Comparison of ENCODE assay signal across 9 mouse cellular contexts in the genomic region with DNA sequence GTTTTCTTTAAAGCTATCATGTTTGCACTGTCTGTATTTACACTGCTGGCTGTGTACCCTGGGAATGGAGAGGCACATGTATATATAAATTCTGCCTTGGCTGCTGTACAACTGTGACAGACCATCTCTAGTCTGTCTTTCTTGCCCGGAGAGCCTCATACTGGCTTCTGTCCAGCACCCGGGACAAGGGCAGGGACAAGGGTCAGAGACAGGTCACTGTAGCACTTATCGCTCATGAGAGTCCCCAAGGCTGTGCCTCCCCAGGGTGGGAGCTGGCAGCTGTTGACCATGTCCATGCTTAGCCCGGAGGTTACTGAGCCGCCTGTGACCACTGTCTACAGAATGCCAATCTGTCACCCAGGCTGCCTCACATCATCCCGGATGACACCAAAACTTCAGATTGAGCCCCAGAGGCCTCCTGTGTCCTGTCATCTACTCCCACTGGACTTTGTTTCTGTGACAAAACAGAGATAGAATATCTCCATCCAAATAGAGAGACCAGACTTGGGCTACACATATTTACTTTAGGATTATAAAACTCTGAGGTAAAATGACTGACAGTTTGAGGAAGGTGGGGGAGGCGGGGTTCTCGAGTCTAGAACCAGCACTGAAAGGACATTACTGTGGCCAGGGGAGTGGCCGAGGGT. TPM values are rescaled to one million over a fixed set of nuclear protein-coding genes. Genes with fewer than 3 reads are reported as not detected.
DNase-seq lines count a peak whose midpoint lies in the region; ATAC-seq lines count a peak whose summit lies in the region.
"Had no signal": no experiment of that assay in that cellular context is flagged by ENCODE, and none has a peak within 500 bp of the region (broad histone marks: within the 10 kb centered on the region; RNA-seq: fewer than 3 reads in every experiment).

No protein-coding gene starts in this region.

- no peak overlapping the region for H3K4me3 ChIP-seq in kidney, embryonic 14.5 days (ENCODE audit: low read length)
- no peak overlapping the region for H3K4me3 ChIP-seq in brown adipose tissue, adult 24 weeks (ENCODE audit: insufficient read depth, low read depth, low read length)
- no peak overlapping the region for H3K4me3 ChIP-seq in intestine, embryonic 16.5 days (ENCODE audit: low read length)
- H3K4me3 ChIP-seq: neural tube, embryonic 15.5 days had no signal

- DNase-seq in kidney, adult 18-20 months, result peak; percentile 58
- peak; percentile 90 for DNase-seq in lung, postnatal 36 days
- no peak for DNase-seq in spleen, adult 18-20 months
- DNase-seq in B cell, adult 2 months, result no peak
- no peak for DNase-seq in layer of hippocampus, adult 8-10 months (ENCODE audit: low spot score in 2 of 2)

- no peaks in the 10 kb centered on the region for H3K27me3 ChIP-seq in kidney, embryonic 14.5 days (ENCODE audit: control insufficient read depth, insufficient read depth, low read length)
- no peaks in the 10 kb centered on the region for H3K27me3 ChIP-seq in intestine, embryonic 16.5 days (replicated peaks; ENCODE audit: control insufficient read depth, insufficient read depth, low read length)
- H3K27me3 ChIP-seq: neural tube, embryonic 15.5 days had no signal

- peaks cover 11% of the 10 kb centered on the region; the same call in 1 of the 2 replicates for H3K36me3 ChIP-seq in kidney, embryonic 14.5 days (ENCODE audit: control insufficient read depth, insufficient read depth, low read length)
- no peaks in the 10 kb centered on the region for H3K36me3 ChIP-seq in intestine, embryonic 16.5 days (ENCODE audit: control insufficient read depth, insufficient read depth, low read length)

- H3K4me2 ChIP-seq in kidney, embryonic 14.5 days (replicated peaks; ENCODE audit: low read depth, low read length), result no peak overlapping the region
- H3K4me2 ChIP-seq in intestine, embryonic 16.5 days (ENCODE audit: low read depth, low read length), result no peak overlapping the region
- H3K4me2 ChIP-seq: neural tube, embryonic 15.5 days had no signal

- ATAC-seq in kidney, embryonic 14.5 days (ENCODE audit: low FRiP score, low TSS enrichment), result no peak
- ATAC-seq in intestine, embryonic 16.5 days, result peak; percentile 24

- H3K4me1 ChIP-seq in kidney, embryonic 14.5 days (ENCODE audit: control insufficient read depth, insufficient read depth, low read length), result peaks cover 24% of the 10 kb centered on the region
- H3K4me1 ChIP-seq in brown adipose tissue, adult 24 weeks (ENCODE audit: control insufficient read depth, insufficient read depth, insufficient read length, low read length), result peaks cover 71% of the 10 kb centered on the region
- H3K4me1 ChIP-seq in intestine, embryonic 16.5 days (ENCODE audit: control insufficient read depth, insufficient read depth, low read length), result peaks cover 68% of the 10 kb centered on the region

- no peak overlapping the region for H3K9ac ChIP-seq in kidney, embryonic 14.5 days (ENCODE audit: low read depth, low read length)
- H3K9ac ChIP-seq in intestine, embryonic 16.5 days (ENCODE audit: low read depth, low read length), result no peak overlapping the region
- H3K9ac ChIP-seq: neural tube, embryonic 15.5 days had no signal

- no peak overlapping the region for H3K27ac ChIP-seq in kidney, embryonic 14.5 days (ENCODE audit: low read depth, low read length)
- peak overlapping the region; percentile 94 for H3K27ac ChIP-seq in brown adipose tissue, adult 24 weeks (replicated peaks; ENCODE audit: low read depth, low read length)
- H3K27ac ChIP-seq in intestine, embryonic 16.5 days (ENCODE audit: low read length), result peak overlapping the region; percentile 10; the same call in 1 of the 2 replicates
- H3K27ac ChIP-seq: neural tube, embryonic 15.5 days had no signal

- H3K9me3 ChIP-seq in kidney, embryonic 14.5 days (ENCODE audit: control insufficient read depth, low read length), result no peaks in the 10 kb centered on the region
- no peaks in the 10 kb centered on the region for H3K9me3 ChIP-seq in intestine, embryonic 16.5 days (ENCODE audit: control insufficient read depth, low read length)
- H3K9me3 ChIP-seq: neural tube, embryonic 15.5 days had no signal

- 63% methylated on average over 9 of the region's 9 CpGs for WGBS in kidney, embryonic 14.5 days
- 55% methylated on average over 9 of the region's 9 CpGs for WGBS in intestine, embryonic 16.5 days

RNA-seq across cellular contexts. Expression of a gene that starts 17.8 kb away (rescaled TPM):
- 52.3 and 94.7 TPM in 2 replicates for polyA plus RNA-seq in kidney, embryonic 14.5 days (2014; fragmentation: Nextera tagmentation; extraction: Ambion mirVana)
- polyA plus RNA-seq in brown adipose tissue, adult 24 weeks (2012; ENCODE audit: insufficient read depth, insufficient read length, missing spikeins), result 108 and 113 TPM in 2 replicates
- polyA plus RNA-seq in intestine, embryonic 16.5 days (2015; fragmentation: Nextera tagmentation; extraction: Ambion mirVana), result 74.8 and 77.0 TPM in 2 replicates
- 10 to 100 TPM; 68.8 to 72.9 (median 71.6) TPM for total RNA-seq in layer of hippocampus, adult 8-10 months (2022)

Comparison
In these comparisons a context has a peak if more than half of its experiments do, and no peak if none do; other contexts are left out.
1. DNase-seq: peak in kidney, adult 18-20 months (single experiment) and lung, postnatal 36 days (single experiment); none in spleen, adult 18-20 months (0 of 2), B cell, adult 2 months (0 of 2) and layer of hippocampus, adult 8-10 months (0 of 2).